Mouse (Mus musculus) right cerebral cortex, postnatal 4 days (tissue): ENCODE results near the gene Nmrk2.
"Not testable (repeated sequence)": the region's sequence is repeated elsewhere in the genome, so short reads cannot be mapped to it uniquely, and the experiment has no call there.

Experiments
- DNase-seq: peaks from one replicate; pipeline ENCODE4 v3.0.0-alpha.2; 2022

Nmrk2 gene

GRCm38 (mm10) chr10:81182336-81183333 is 19.2 kb downstream of the Nmrk2 start, which contains the start of gene Dapk3:
Gene Dapk3, plus strand, starts transcription at chr10:81183005.
- DNase-seq, result peak; percentile 93

DNA sequence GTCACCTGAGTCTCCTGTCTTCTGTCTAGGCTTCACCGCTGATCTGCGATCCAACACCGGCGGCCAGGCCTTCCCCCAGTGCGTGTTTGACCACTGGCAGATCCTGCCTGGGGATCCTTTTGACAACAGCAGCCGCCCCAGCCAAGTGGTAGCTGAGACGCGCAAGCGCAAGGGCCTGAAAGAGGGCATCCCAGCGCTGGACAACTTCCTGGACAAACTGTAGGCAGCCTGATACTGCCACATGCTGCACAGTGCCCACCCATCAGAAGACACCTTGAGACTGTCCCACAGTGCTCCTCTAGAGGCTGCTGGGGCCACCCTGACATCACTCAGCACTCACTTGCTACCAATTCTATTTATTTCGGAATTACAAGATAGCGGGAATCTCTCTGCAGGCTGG is 20.0 kb downstream of the Nmrk2 start:
- not testable (repeated sequence) for DNase-seq

- no peak for DNase-seq
Measured at GRCm38 (mm10) chr10:81180946-81181345, 20.9 kb downstream of the Nmrk2 start.

DNA sequence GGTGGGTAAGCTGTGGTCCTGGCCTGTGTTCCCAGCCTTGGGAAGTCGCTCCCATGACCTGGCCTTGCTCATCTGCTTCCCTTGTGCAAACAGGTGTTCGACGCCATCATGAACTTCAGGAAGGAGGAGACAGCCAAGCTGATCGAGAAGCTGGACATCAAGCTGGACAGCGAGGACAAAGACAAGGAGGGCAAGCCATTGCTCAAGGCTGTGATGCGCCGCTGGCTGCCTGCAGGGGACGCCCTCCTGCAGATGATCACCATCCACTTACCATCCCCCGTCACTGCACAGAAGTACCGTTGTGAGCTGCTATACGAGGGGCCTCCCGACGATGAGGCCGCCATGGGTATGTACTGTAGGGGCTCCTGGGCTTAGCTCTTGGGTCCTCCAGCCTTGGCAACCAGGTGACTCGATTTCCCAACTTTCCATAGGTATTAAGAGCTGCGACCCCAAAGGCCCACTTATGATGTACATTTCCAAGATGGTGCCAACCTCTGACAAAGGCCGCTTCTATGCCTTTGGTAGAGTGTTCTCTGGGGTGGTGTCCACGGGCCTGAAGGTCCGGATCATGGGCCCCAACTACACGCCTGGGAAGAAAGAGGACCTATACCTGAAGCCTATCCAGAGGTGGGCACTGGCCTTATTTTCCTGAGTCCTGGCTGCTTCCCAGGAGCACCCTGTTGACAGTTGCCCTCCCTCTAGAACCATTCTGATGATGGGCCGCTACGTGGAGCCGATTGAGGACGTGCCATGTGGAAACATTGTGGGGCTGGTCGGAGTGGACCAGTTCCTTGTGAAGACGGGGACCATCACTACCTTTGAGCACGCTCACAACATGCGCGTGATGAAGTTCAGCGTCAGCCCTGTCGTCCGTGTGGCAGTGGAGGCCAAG is 22.2 kb downstream of the Nmrk2 start:
- no peak for DNase-seq

- DNase-seq, result no peak
Measured at GRCm38 (mm10) chr10:81178927-81179326, 22.9 kb downstream of the Nmrk2 start.

DNA sequence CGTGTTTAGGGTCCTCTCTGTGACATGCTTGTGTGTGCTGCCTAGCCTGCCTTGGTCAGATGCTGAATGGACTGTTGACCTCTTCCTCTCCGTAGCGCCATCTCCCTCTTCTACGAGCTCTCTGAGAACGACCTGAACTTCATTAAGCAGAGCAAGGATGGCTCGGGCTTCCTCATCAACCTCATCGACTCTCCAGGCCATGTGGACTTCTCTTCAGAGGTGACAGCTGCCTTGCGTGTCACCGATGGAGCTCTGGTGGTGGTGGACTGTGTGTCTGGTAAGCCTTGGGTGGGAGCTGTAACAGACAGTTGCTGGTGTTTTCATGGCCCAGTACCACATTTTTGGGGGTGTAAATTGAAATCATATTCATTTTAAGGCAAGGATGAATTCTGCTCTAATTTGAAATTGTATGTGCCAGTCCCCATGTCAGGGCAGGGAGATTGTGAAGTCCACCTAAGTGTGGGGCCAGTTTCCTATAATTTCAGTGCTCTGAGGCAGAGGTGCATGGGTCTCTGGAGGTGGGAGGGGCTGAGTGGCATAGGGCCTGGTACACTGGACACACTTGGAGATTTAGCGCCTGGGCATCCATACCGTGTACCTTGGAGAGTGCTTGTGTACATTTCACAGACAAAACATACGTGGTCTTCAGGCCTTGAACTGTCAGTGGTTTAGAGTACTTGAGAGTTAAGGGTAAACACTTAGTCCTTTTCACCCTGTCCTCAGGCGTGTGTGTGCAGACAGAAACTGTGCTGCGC is 23.7 kb downstream of the Nmrk2 start:
- DNase-seq, result no peak

DNA sequence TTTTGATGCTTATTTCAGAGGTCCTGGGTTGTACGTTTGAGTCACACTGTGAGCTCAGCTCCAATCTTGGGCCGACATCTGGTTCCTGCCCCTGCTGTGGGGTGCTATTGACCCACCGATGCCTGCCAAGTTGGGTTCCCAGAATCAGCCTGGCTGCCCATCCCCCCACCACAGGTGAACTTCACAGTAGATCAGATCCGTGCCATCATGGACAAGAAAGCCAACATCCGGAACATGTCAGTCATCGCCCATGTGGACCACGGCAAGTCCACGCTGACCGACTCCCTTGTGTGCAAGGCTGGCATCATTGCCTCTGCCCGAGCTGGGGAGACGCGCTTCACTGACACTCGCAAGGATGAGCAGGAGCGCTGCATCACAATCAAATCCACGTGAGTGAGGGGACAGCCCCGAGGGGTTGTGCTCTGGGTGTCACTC is 24.3 kb downstream of the Nmrk2 start:
- DNase-seq, result peak; percentile 54

GRCm38 (mm10) chr10:81176466-81177271 is 25.2 kb downstream of the Nmrk2 start, which contains the start of gene Eef2:
Gene Eef2, plus strand, starts transcription at chr10:81176631.
- DNase-seq, result peak; percentile 100

DNA sequence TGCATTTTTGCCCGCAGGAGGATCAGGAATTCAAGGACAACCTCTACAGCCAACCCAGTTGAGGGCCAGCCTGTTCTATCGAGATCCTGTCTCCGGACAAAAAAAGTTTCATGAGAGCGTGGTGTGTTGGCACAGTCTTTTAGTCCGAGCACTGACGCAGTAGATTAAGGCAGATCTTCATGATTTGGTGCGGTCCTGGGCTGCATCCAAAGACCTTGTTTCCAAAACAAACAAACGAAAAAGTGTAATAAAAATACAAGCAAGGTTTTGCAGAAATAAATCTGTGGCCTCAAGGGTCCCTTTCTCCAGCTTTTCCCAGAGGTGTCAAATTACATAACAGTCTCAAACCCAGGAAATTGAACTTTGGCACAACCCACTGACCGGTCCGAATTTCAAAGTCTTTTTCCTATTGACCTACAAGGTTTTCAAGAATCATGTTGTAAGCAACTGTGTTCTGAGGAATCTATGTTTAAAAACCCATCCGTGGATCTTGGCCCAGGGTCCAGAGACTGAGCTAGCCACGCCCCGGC is 25.9 kb downstream of the Nmrk2 start:
- DNase-seq, result no peak

- not testable (repeated sequence) for DNase-seq
Measured at GRCm38 (mm10) chr10:81175345-81175701, 26.5 kb downstream of the Nmrk2 start.

- DNase-seq, result peak; percentile 88
Measured at GRCm38 (mm10) chr10:81174617-81175344, 27.1 kb downstream of the Nmrk2 start.

- DNase-seq, result peak; percentile 88
Measured at GRCm38 (mm10) chr10:81173132-81173531, 28.7 kb downstream of the Nmrk2 start.

DNA sequence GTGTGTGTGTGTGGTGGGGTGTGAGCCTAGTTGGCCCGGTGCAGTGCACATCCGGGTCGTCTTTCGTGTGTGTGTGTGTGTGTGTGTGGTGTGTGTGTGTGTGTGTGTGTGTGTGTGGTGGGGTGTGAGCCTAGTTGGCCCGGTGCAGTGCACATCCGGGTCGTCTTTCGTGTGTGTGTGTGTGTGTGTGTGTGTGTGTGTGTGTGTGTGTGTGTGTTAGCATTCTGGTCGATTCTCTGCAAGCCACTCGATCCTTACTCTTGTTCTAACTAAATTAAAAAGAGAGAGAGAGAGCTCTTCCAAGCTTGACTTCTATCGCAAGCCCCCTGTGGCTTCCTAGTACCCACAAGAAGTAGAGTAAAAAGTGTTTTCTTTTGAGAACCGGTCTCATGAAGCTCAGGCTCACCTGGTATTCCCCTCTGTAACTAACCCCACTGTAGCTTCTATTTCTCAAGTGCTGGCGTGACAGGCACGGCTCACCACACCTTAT is 32.4 kb downstream of the Nmrk2 start:
- not testable (repeated sequence) for DNase-seq

DNA sequence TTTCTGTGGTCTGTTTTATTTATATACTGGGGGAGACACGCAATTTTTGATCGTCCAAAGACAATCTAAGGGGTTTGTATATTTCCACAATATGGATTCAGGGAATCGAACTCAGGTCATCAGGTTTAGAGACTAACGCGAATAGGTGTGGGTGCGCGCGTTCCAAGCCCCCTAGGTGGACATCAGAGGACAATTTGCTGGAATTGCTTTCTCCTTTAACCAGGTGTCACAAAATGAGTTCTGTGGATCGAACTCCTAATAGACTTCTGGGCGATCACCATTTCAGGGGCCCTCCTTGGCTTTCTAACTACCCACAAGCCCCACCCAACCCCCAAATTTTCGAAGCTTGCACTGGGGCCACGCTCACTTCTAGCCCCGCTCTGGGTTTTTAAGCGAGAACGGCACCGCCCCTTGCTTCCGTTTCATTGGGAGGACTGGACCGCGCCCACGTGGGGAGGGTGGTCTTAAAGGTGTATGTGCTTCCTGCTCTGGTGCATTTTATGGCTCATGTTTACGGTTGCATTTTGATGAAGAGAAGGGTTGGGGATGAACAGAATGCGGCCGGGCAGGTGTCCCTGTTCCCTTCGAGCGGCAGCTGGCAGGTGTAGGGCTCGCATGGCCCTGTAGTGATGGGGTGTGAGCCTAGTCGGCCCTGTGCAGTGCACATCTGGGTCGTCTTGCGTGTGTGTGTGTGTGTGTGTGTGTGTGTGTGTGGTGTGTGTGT is 33.2 kb downstream of the Nmrk2 start:
- peak; percentile 74 for DNase-seq

DNA sequence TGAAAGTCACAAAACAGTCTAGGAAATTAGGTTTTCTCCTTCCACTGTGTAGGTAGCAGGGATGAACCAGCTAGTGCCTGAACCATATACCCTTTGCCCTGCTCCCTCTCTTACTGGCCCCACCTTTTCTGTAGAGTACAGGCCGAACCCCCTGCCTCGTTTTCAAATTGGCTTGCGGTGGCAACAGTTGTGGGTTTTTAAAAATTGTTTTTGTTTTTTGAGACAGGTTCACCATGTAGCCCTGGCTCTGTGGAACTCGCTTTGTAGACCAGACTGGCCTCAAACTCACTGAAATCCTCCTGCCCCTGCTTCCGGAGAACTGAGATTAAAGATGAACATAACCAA is 33.8 kb downstream of the Nmrk2 start:
- DNase-seq, result no peak

- peak; percentile 100 for DNase-seq
Measured at GRCm38 (mm10) chr10:81167200-81168086, 34.4 kb downstream of the Nmrk2 start, which contains the start of gene Pias4. Gene Pias4, minus strand, starts transcription at chr10:81167923.

DNA sequence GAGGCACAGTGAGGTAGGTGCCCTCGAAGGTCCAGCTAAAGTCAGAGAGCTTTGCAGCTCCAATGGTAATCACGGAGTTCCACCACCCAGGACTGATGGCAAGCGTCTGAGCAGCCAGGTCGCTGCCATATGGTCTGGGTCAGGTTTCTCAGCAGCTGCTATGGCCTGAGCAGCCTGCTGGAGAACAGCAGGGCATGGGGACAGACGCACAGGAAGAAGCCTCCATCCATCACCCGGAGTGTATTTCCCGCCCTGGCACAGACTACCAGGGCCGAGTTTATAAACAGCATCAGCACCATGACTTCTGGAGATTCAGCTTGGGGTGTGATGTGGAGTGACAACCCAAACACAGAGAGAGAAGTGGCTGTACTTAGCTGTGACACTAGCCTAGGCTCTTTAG is 36.7 kb downstream of the Nmrk2 start:
- no peak for DNase-seq

DNA sequence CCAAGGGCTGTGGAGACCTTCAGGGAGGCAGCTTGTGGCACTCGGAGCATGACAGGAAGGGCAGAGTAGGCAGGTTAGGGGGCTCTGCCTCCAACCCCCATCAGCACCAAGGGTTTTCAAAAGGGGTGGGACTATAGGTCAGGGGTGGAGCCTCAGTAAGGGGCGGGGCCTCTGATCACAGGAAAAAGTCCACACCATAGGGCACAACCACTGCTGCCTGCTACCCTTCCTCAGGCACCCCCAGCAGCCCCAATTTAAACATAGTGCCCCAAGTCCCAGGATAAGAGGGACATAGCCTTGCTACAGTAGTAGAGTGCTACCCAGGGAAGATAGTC is 39.6 kb downstream of the Nmrk2 start:
- no peak for DNase-seq
